Mouse (Mus musculus): ENCODE results near the gene Gramd4. TPM values are rescaled to one million over a fixed set of nuclear protein-coding genes. Genes with fewer than 3 reads are reported as not detected.

The Gramd4 gene
- total and polyA plus RNA-seq, 3 experiments, result 23.2 to 56.8 (median 33.4) TPM

DNA sequence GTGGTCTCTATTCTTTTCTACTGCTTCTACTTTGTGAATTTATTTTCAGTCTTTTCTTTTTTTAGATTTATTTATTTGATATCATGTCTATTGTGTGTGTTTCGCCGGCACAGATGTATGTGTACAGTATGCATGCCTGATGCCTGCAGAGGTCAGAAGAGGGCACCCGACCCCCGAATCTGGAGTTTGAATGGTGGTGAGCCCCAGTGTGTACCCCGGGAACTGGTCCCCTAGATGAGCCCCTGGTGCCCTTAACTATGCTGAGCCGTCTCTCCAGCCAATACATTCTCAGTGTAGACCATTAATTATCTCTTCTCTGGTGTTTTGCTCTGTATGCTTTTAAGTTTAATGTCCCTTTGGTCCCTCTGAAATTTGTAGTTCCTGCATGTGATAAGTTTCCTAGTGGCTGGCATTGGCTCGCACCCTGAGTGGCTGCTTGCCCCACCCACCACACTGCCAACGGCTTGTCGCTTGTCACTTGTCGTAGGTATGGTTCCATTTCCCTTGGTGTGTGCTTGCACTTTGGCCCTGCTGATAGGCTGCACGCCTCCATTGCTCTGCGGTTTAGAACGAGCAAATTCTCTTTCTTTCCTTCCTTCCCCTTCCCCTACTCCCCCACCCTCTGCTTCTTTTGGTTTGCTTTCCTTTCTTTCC, 31.7 kb downstream of the Gramd4 start:
- Histone ChIP-seq H3K4me1 (ENCODE audit: insufficient read depth, low read depth, low read length) (peaks cover 63% of the 10 kb centered on the region), H3K36me3 (replicated peaks) (peaks cover 96% of the 10 kb centered on the region)
- ATAC-seq (ENCODE audit: extremely low read depth, insufficient number of reproducible peaks, low FRiP score, poor library complexity, severe bottlenecking), result no peak

DNA sequence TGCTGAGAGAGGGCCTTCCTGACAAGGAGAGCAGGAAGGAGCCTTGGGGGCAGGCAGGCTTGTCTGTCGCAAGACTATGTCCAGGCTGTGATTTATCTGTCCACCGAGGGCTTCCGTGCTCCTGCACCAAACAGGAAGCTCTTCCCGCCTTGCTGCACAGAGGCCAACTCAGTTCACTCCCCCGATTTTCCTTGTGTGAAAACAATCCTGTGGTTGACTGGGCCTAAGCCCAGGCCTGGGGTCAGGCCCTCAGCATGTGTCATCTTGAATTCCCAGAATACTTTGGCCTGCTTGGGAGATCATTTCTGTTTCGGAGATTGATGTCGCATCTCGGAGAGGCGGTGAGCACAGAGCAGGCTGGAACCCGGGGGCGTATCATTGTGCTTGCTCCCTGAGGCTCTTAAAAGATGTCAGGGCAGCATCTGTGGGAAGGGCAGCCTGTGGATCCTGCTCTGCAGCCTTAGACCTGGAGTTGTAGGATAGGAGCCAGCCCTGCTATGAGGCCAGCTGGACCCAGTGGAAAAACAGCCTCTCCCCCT, 32.6 kb downstream of the Gramd4 start:
- no peak for DNase-seq (ENCODE audit: low spot score)
- Histone ChIP-seq H3K4me1 (ENCODE audit: insufficient read depth, low read depth, low read length) (peaks cover 57% of the 10 kb centered on the region), H3K27me3 (ENCODE audit: insufficient read depth, low read length) (no peaks in the 10 kb centered on the region), H3K9me3 (replicated peaks) (no peaks in the 10 kb centered on the region), H3K4me3 (ENCODE audit: low read depth, low read length) (no peak overlapping the region), H3K36me3 (replicated peaks) (peaks cover 96% of the 10 kb centered on the region)
- ATAC-seq (ENCODE audit: extremely low read depth, insufficient number of reproducible peaks, low FRiP score, poor library complexity, severe bottlenecking), result no peak
- TF ChIP-seq GATA2 (IDR thresholded peaks at IDR 0.05; ENCODE audit: borderline replicate concordance, low read depth, low read length) (no peak), TAL1 (conservative IDR thresholded peaks at IDR 0.05; ENCODE audit: low read depth, low read length) (no peak), CTCF (IDR thresholded peaks at IDR 0.05; ENCODE audit: low read depth, low read length) (no peak), GATA1 (IDR thresholded peaks at IDR 0.05; ENCODE audit: borderline replicate concordance, low read length) (no peak), POLR2AphosphoS5 (IDR thresholded peaks at IDR 0.05; ENCODE audit: insufficient replicate concordance, low read depth, low read length) (no peak)

More for the DNA sequence above, 31.7 kb downstream of the Gramd4 start:
- H3K4me3 ChIP-seq (ENCODE audit: low read depth, low read length), result no peak overlapping the region
- TF ChIP-seq CTCF (IDR thresholded peaks at IDR 0.05; ENCODE audit: low read depth, low read length) (no peak), TAL1 (conservative IDR thresholded peaks at IDR 0.05; ENCODE audit: low read depth, low read length) (no peak), POLR2AphosphoS5 (IDR thresholded peaks at IDR 0.05; ENCODE audit: insufficient replicate concordance, low read depth, low read length) (no peak), GATA2 (IDR thresholded peaks at IDR 0.05; ENCODE audit: borderline replicate concordance, low read depth, low read length) (no peak), GATA1 (IDR thresholded peaks at IDR 0.05; ENCODE audit: borderline replicate concordance, low read length) (no peak)
- H3K9me3 ChIP-seq (replicated peaks), result no peaks in the 10 kb centered on the region
- no peak for DNase-seq (ENCODE audit: low spot score)
- H3K27me3 ChIP-seq (ENCODE audit: insufficient read depth, low read length), result no peaks in the 10 kb centered on the region

DNA sequence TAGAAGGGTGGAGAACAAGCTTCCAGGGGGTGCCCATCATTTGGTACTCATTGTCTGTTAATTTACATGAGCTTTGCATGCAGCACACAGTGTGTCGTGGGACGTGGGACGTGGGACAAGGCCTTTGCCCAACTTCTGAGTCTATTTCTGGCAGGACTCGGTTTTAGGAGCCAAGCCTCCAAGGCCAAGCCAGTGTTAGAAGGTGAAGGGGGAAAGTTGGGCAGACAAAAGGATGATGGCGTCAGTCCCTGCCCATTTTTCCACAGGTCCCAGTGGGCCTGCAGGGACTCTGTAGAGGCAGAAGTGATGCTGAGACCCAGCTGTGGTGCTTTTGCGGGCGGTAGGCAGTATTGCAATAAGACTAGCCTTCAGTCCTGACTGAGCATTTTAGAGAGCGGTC, 33.1 kb downstream of the Gramd4 start:
- Histone ChIP-seq H3K36me3 (replicated peaks) (peaks cover 96% of the 10 kb centered on the region), H3K9me3 (replicated peaks) (no peaks in the 10 kb centered on the region), H3K27me3 (ENCODE audit: insufficient read depth, low read length) (no peaks in the 10 kb centered on the region), H3K4me3 (ENCODE audit: low read depth, low read length) (no peak overlapping the region), H3K4me1 (ENCODE audit: insufficient read depth, low read depth, low read length) (peaks cover 52% of the 10 kb centered on the region)
- TF ChIP-seq CTCF (IDR thresholded peaks at IDR 0.05; ENCODE audit: low read depth, low read length), result no peak
- no peak for TF ChIP-seq TAL1 (conservative IDR thresholded peaks at IDR 0.05; ENCODE audit: low read depth, low read length)
- no peak for TF ChIP-seq POLR2AphosphoS5 (IDR thresholded peaks at IDR 0.05; ENCODE audit: insufficient replicate concordance, low read depth, low read length)
- TF ChIP-seq GATA2 (IDR thresholded peaks at IDR 0.05; ENCODE audit: borderline replicate concordance, low read depth, low read length), result no peak
- no peak for TF ChIP-seq GATA1 (IDR thresholded peaks at IDR 0.05; ENCODE audit: borderline replicate concordance, low read length)
- DNase-seq (ENCODE audit: low spot score), result no peak
- no peak for ATAC-seq (ENCODE audit: extremely low read depth, insufficient number of reproducible peaks, low FRiP score, poor library complexity, severe bottlenecking)

GRCm38 (mm10) chr15:86091201-86091997, 33.9 kb downstream of the Gramd4 start:
- TF ChIP-seq POLR2AphosphoS5 (IDR thresholded peaks at IDR 0.05; ENCODE audit: insufficient replicate concordance, low read depth, low read length), result no peak
- TF ChIP-seq GATA1 (IDR thresholded peaks at IDR 0.05; ENCODE audit: borderline replicate concordance, low read length), result no peak
- TF ChIP-seq CTCF (IDR thresholded peaks at IDR 0.05; ENCODE audit: low read depth, low read length), result no peak
- TF ChIP-seq GATA2 (IDR thresholded peaks at IDR 0.05; ENCODE audit: borderline replicate concordance, low read depth, low read length), result no peak
- TF ChIP-seq TAL1 (conservative IDR thresholded peaks at IDR 0.05; ENCODE audit: low read depth, low read length), result no peak
- H3K4me3 ChIP-seq (ENCODE audit: low read depth, low read length), result no peak overlapping the region
- no peaks in the 10 kb centered on the region for H3K9me3 ChIP-seq (replicated peaks)
- ATAC-seq (ENCODE audit: extremely low read depth, insufficient number of reproducible peaks, low FRiP score, poor library complexity, severe bottlenecking) (no peak), DNase-seq (ENCODE audit: low spot score) (no peak)
- no peaks in the 10 kb centered on the region for H3K27me3 ChIP-seq (ENCODE audit: insufficient read depth, low read length)
- peaks cover 96% of the 10 kb centered on the region for H3K36me3 ChIP-seq (replicated peaks)
- H3K4me1 ChIP-seq (ENCODE audit: insufficient read depth, low read depth, low read length), result peaks cover 48% of the 10 kb centered on the region

- Histone ChIP-seq H3K9me3 (replicated peaks) (no peaks in the 10 kb centered on the region), H3K4me1 (ENCODE audit: insufficient read depth, low read depth, low read length) (peaks cover 43% of the 10 kb centered on the region), H3K4me3 (ENCODE audit: low read depth, low read length) (no peak overlapping the region), H3K27me3 (ENCODE audit: insufficient read depth, low read length) (no peaks in the 10 kb centered on the region), H3K36me3 (replicated peaks) (peaks cover 95% of the 10 kb centered on the region)
- DNase-seq (ENCODE audit: low spot score) (no peak), ATAC-seq (ENCODE audit: extremely low read depth, insufficient number of reproducible peaks, low FRiP score, poor library complexity, severe bottlenecking) (no peak)
- no peak for TF ChIP-seq TAL1 (conservative IDR thresholded peaks at IDR 0.05; ENCODE audit: low read depth, low read length)
Observed at GRCm38 (mm10) chr15:86091998-86092670, 34.6 kb downstream of the Gramd4 start.

DNA sequence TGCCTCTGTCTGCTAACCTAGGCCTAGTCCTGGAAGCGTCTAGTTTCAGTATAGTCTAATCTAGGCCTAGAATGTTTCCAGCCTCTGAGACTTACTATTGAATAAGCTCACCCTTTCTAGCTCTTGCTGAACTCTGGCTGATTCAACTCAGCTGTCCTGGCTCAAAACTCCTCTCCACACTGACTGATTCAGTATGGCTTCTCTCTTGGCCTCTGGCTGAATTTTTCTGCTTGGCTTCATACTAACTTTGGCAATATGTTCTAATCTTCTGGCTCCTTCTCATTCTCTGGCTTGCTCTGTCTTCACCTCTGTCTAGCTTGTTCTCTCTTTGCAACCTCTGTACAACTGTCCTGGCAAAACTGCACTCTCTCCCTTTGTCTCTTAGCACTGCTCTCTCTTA, 35.7 kb downstream of the Gramd4 start:
- H3K4me1 ChIP-seq (ENCODE audit: insufficient read depth, low read depth, low read length), result peaks cover 32% of the 10 kb centered on the region

More for the DNA sequence above, 35.7 kb downstream of the Gramd4 start:
- Histone ChIP-seq H3K9me3 (replicated peaks) (no peaks in the 10 kb centered on the region), H3K36me3 (replicated peaks) (peaks cover 90% of the 10 kb centered on the region), H3K27me3 (ENCODE audit: insufficient read depth, low read length) (no peaks in the 10 kb centered on the region), H3K4me3 (ENCODE audit: low read depth, low read length) (no peak overlapping the region)
- no peak for ATAC-seq (ENCODE audit: extremely low read depth, insufficient number of reproducible peaks, low FRiP score, poor library complexity, severe bottlenecking)
- DNase-seq (ENCODE audit: low spot score), result no peak
- TF ChIP-seq TAL1 (conservative IDR thresholded peaks at IDR 0.05; ENCODE audit: low read depth, low read length), result no peak
- no peak for TF ChIP-seq CTCF (IDR thresholded peaks at IDR 0.05; ENCODE audit: low read depth, low read length)
- no peak for TF ChIP-seq GATA1 (IDR thresholded peaks at IDR 0.05; ENCODE audit: borderline replicate concordance, low read length)
- TF ChIP-seq POLR2AphosphoS5 (IDR thresholded peaks at IDR 0.05; ENCODE audit: insufficient replicate concordance, low read depth, low read length), result no peak
- TF ChIP-seq GATA2 (IDR thresholded peaks at IDR 0.05; ENCODE audit: borderline replicate concordance, low read depth, low read length), result no peak

Measured in G1E (cell line).